Mouse (Mus musculus): ENCODE measurements around the gene Golim4. TPM values are rescaled to one million over a fixed set of nuclear protein-coding genes. Genes with fewer than 3 reads are reported as not detected.

The Golim4 gene
- polyA plus RNA-seq, 1 experiment = 23.3 TPM

GRCm38 (mm10) chr3:75930659-75931225, 26.0 kb downstream of the Golim4 start:
- TF ChIP-seq GATA1 (IDR thresholded peaks at IDR 0.05; ENCODE audit: low read length) = no peak

- no peak for TF ChIP-seq GATA1 (IDR thresholded peaks at IDR 0.05; ENCODE audit: low read length)
These were observed 26.7 kb downstream of the Golim4 start for GRCm38 (mm10) chr3:75929926-75930548.

- TF ChIP-seq GATA1 (IDR thresholded peaks at IDR 0.05; ENCODE audit: low read length) = no peak
These were observed 30.4 kb downstream of the Golim4 start for GRCm38 (mm10) chr3:75926327-75926726.

- TF ChIP-seq GATA1 (IDR thresholded peaks at IDR 0.05; ENCODE audit: low read length) = no peak
These were observed 31.6 kb downstream of the Golim4 start for GRCm38 (mm10) chr3:75925123-75925522.

- TF ChIP-seq GATA1 (IDR thresholded peaks at IDR 0.05; ENCODE audit: low read length) = no peak
These were observed 38.8 kb downstream of the Golim4 start for GRCm38 (mm10) chr3:75917770-75918503.

- TF ChIP-seq GATA1 (IDR thresholded peaks at IDR 0.05; ENCODE audit: low read length) = no peak
These were observed 44.0 kb downstream of the Golim4 start for GRCm38 (mm10) chr3:75912786-75913185.

GRCm38 (mm10) chr3:75910768-75911167, 46.0 kb downstream of the Golim4 start:
- no peak for TF ChIP-seq GATA1 (IDR thresholded peaks at IDR 0.05; ENCODE audit: low read length)

- TF ChIP-seq GATA1 (IDR thresholded peaks at IDR 0.05; ENCODE audit: low read length) = no peak
These were observed 46.5 kb downstream of the Golim4 start for GRCm38 (mm10) chr3:75910257-75910656.

GRCm38 (mm10) chr3:75901903-75902598, 54.7 kb downstream of the Golim4 start:
- no peak for TF ChIP-seq GATA1 (IDR thresholded peaks at IDR 0.05; ENCODE audit: low read length)

GRCm38 (mm10) chr3:75895075-75895474, 61.7 kb downstream of the Golim4 start:
- no peak for TF ChIP-seq GATA1 (IDR thresholded peaks at IDR 0.05; ENCODE audit: low read length)

GRCm38 (mm10) chr3:75891581-75891980, 65.2 kb downstream of the Golim4 start:
- no peak for TF ChIP-seq GATA1 (IDR thresholded peaks at IDR 0.05; ENCODE audit: low read length)

GRCm38 (mm10) chr3:75889323-75889722, 67.4 kb downstream of the Golim4 start:
- TF ChIP-seq GATA1 (IDR thresholded peaks at IDR 0.05; ENCODE audit: low read length) = no peak

- no peak for TF ChIP-seq GATA1 (IDR thresholded peaks at IDR 0.05; ENCODE audit: low read length)
These were observed 75.2 kb downstream of the Golim4 start for GRCm38 (mm10) chr3:75881582-75881981.

GRCm38 (mm10) chr3:75879269-75879668, 77.5 kb downstream of the Golim4 start:
- TF ChIP-seq GATA1 (IDR thresholded peaks at IDR 0.05; ENCODE audit: low read length) = no peak

- no peak for TF ChIP-seq GATA1 (IDR thresholded peaks at IDR 0.05; ENCODE audit: low read length)
These were observed 87.9 kb downstream of the Golim4 start for GRCm38 (mm10) chr3:75868886-75869285.

GRCm38 (mm10) chr3:75864203-75864602, 92.5 kb downstream of the Golim4 start:
- no peak for TF ChIP-seq GATA1 (IDR thresholded peaks at IDR 0.05; ENCODE audit: low read length)
